Mouse (Mus musculus): ENCODE data around the gene Sema3a. TPM values are rescaled to one million over a fixed set of nuclear protein-coding genes. Genes with fewer than 3 reads are reported as not detected.

Sema3a gene
- total RNA-seq, 1 experiment, result 0.62 TPM

DNA sequence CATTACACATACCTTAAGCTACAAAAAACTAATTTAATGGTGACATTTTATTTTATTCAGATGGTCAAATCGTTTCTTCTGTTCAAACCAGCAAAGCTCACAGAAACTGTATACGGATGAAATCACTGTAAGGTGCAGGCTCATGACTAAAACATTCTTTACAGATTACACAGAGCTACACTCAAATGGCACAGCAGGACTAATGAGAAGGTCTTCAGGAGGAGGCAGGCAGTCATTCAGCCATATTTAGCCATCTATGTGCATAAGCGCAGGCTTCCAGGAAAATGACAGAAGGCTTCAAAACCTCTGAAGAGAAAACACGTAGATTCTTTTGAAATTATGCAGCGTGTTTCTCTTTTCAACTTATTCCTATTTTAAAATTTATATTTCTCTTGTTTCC, 24.7 kb downstream of the Sema3a start:
- Histone ChIP-seq H3K4me3 (ENCODE audit: insufficient read depth in 1 of 2, low read depth in 1 of 2, low read length in 2 of 2, poor library complexity in 1 of 2, severe bottlenecking in 1 of 2) (no peak overlapping the region), H3K4me1 (ENCODE audit: control insufficient read depth in 2 of 2, insufficient read depth in 2 of 2, low read length in 2 of 2, poor library complexity in 1 of 2) (no peaks in the 10 kb centered on the region), H3K27ac (ENCODE audit: insufficient read depth, low read depth, low read length, poor library complexity, severe bottlenecking) (no peak overlapping the region), H3K9ac (ENCODE audit: insufficient read depth, low read depth, low read length, poor library complexity, severe bottlenecking) (no peak overlapping the region), H3K36me3 (ENCODE audit: control insufficient read depth, insufficient read depth, low read length, poor library complexity, severe bottlenecking) (no peaks in the 10 kb centered on the region), H3K9me3 (ENCODE audit: control insufficient read depth, insufficient read depth, low read depth, low read length) (no peaks in the 10 kb centered on the region)
- DNase-seq (ENCODE audit: low read depth, low spot score), result no peak
- no peak for TF ChIP-seq ZC3H11A (IDR thresholded peaks at IDR 0.05; ENCODE audit: borderline replicate concordance, low read depth, low read length)
- TF ChIP-seq HCFC1 (IDR thresholded peaks at IDR 0.05; ENCODE audit: borderline replicate concordance, insufficient read depth, low read length), result no peak
- no peak for TF ChIP-seq MAFK (IDR thresholded peaks at IDR 0.05; ENCODE audit: insufficient read depth, low read depth, low read length)
- TF ChIP-seq CHD2 (IDR thresholded peaks at IDR 0.05; ENCODE audit: low read depth, low read length), result no peak
- TF ChIP-seq ZNF384 (IDR thresholded peaks at IDR 0.05; ENCODE audit: low read depth, low read length), result no peak
- in situ Hi-C loops (cut with MboI; ENCODE audit: low sequenced_read_pairs in 2 of 2, unreplicated experiment in 2 of 2), result no loop called here

DNA sequence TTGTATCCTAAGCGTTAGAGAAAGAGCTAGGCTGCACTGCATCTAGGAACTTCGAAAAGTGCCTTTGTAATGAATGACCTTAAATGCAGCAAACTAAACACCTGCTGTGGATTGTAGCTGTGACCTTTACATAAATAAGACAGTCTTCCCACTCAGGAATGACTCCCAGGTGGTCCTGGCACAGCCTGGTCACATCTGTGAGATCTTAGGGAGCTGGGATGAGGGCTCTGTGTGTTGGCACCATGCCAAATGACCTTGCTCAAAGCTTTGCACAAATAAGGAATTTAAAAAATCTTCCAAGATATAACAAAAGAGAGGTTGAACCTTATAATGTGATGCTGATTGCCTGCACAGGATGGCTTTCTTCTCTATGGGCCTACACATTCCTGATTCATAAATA, 25.8 kb downstream of the Sema3a start:
- H3K9ac ChIP-seq (ENCODE audit: insufficient read depth, low read depth, low read length, poor library complexity, severe bottlenecking), result no peak overlapping the region
- H3K4me1 ChIP-seq (ENCODE audit: control insufficient read depth in 2 of 2, insufficient read depth in 2 of 2, low read length in 2 of 2, poor library complexity in 1 of 2), result no peaks in the 10 kb centered on the region
- no peak for TF ChIP-seq CHD2 (IDR thresholded peaks at IDR 0.05; ENCODE audit: low read depth, low read length)
- no peak for TF ChIP-seq ZNF384 (IDR thresholded peaks at IDR 0.05; ENCODE audit: low read depth, low read length)
- TF ChIP-seq MAFK (IDR thresholded peaks at IDR 0.05; ENCODE audit: insufficient read depth, low read depth, low read length), result no peak
- no peak for TF ChIP-seq ZC3H11A (IDR thresholded peaks at IDR 0.05; ENCODE audit: borderline replicate concordance, low read depth, low read length)
- TF ChIP-seq HCFC1 (IDR thresholded peaks at IDR 0.05; ENCODE audit: borderline replicate concordance, insufficient read depth, low read length), result no peak
- H3K36me3 ChIP-seq (ENCODE audit: control insufficient read depth, insufficient read depth, low read length, poor library complexity, severe bottlenecking), result no peaks in the 10 kb centered on the region
- in situ Hi-C loops (cut with MboI; ENCODE audit: low sequenced_read_pairs in 2 of 2, unreplicated experiment in 2 of 2), result no loop called here
- no peak overlapping the region for H3K4me3 ChIP-seq (ENCODE audit: insufficient read depth in 1 of 2, low read depth in 1 of 2, low read length in 2 of 2, poor library complexity in 1 of 2, severe bottlenecking in 1 of 2)
- H3K27ac ChIP-seq (ENCODE audit: insufficient read depth, low read depth, low read length, poor library complexity, severe bottlenecking), result no peak overlapping the region
- no peak for DNase-seq (ENCODE audit: low read depth, low spot score)
- no peaks in the 10 kb centered on the region for H3K9me3 ChIP-seq (ENCODE audit: control insufficient read depth, insufficient read depth, low read depth, low read length)

DNA sequence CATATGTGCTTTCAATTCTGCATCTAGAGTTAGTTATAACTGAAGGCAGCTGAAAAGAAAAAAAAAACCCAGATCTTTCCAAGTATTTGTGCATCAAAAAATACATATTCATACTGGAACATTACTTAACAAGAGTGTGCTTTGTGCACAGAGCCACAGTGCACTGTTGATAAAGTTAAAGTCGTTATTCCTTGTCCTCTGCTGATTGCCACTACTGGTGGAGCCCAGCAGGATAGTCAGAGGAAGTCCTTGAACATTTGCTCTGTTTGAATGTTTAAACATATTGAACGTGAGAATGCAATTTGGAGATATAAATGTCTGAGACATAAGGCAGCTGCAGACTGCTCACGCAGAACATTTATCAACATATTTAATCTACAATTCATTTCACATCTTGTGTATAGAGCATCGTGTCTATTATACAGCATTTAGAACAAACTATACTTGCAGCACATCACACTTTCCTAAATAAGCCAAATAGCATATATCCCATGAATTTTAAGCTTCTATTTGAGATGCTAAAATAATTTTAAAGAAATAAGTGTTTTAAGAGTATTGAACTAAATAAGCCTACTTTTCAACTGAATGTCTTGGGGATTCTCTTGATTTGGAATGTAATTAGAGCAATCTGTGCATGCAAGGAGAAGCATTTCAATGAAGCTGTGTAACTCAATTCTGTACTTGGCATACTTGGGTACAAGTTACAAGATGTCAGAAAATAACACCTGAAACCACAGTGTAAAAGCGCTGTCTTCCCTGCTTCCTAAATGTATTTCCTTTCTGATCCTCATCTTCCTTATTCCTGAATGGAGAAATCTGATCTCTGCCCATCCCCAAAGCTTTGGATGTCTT, 32.8 kb downstream of the Sema3a start:
- H3K9me3 ChIP-seq (ENCODE audit: control insufficient read depth, insufficient read depth, low read depth, low read length), result no peaks in the 10 kb centered on the region
- no peak overlapping the region for H3K9ac ChIP-seq (ENCODE audit: insufficient read depth, low read depth, low read length, poor library complexity, severe bottlenecking)
- H3K4me3 ChIP-seq (ENCODE audit: insufficient read depth in 1 of 2, low read depth in 1 of 2, low read length in 2 of 2, poor library complexity in 1 of 2, severe bottlenecking in 1 of 2), result no peak overlapping the region
- no peak overlapping the region for H3K27ac ChIP-seq (ENCODE audit: insufficient read depth, low read depth, low read length, poor library complexity, severe bottlenecking)
- no peaks in the 10 kb centered on the region for H3K36me3 ChIP-seq (ENCODE audit: control insufficient read depth, insufficient read depth, low read length, poor library complexity, severe bottlenecking)
- DNase-seq (ENCODE audit: low read depth, low spot score), result no peak
- H3K4me1 ChIP-seq (ENCODE audit: control insufficient read depth in 2 of 2, insufficient read depth in 2 of 2, low read length in 2 of 2, poor library complexity in 1 of 2), result no peaks in the 10 kb centered on the region
- TF ChIP-seq ZC3H11A (IDR thresholded peaks at IDR 0.05; ENCODE audit: borderline replicate concordance, low read depth, low read length) (no peak), MAFK (IDR thresholded peaks at IDR 0.05; ENCODE audit: insufficient read depth, low read depth, low read length) (no peak), ZNF384 (IDR thresholded peaks at IDR 0.05; ENCODE audit: low read depth, low read length) (no peak), CHD2 (IDR thresholded peaks at IDR 0.05; ENCODE audit: low read depth, low read length) (no peak), HCFC1 (IDR thresholded peaks at IDR 0.05; ENCODE audit: borderline replicate concordance, insufficient read depth, low read length) (no peak)
- in situ Hi-C loops (cut with MboI; ENCODE audit: low sequenced_read_pairs in 2 of 2, unreplicated experiment in 2 of 2), result no loop called here

DNA sequence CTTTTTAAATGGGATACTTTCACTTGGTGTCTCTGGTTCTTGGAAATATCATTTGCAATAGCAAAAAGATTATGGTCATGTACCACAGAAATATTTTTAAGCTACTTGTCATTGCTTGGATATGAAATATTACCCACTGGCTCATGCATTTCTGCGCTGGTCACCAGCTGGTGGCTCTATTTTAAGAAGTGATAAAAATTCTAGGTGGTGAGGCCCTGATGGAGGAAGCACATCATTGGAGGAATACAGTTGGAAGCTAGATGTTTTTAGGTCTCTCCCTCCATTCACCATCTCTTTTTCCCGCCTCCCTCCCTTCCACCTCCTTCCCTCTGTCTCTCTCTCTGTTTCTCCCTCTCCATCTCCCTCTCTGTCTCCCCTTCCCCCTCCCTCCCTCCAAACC, 57.0 kb downstream of the Sema3a start:
- no peak for DNase-seq (ENCODE audit: low read depth, low spot score)
- no peaks in the 10 kb centered on the region for H3K36me3 ChIP-seq (ENCODE audit: control insufficient read depth, insufficient read depth, low read length, poor library complexity, severe bottlenecking)
- in situ Hi-C loops (cut with MboI; ENCODE audit: low sequenced_read_pairs in 2 of 2, unreplicated experiment in 2 of 2), result no loop called here
- TF ChIP-seq ZC3H11A (IDR thresholded peaks at IDR 0.05; ENCODE audit: borderline replicate concordance, low read depth, low read length) (no peak), HCFC1 (IDR thresholded peaks at IDR 0.05; ENCODE audit: borderline replicate concordance, insufficient read depth, low read length) (no peak), ZNF384 (IDR thresholded peaks at IDR 0.05; ENCODE audit: low read depth, low read length) (no peak), MAFK (IDR thresholded peaks at IDR 0.05; ENCODE audit: insufficient read depth, low read depth, low read length) (no peak), CHD2 (IDR thresholded peaks at IDR 0.05; ENCODE audit: low read depth, low read length) (no peak)
- H3K9me3 ChIP-seq (ENCODE audit: control insufficient read depth, insufficient read depth, low read depth, low read length), result no peaks in the 10 kb centered on the region
- no peaks in the 10 kb centered on the region for H3K4me1 ChIP-seq (ENCODE audit: control insufficient read depth in 2 of 2, insufficient read depth in 2 of 2, low read length in 2 of 2, poor library complexity in 1 of 2)
- no peak overlapping the region for H3K27ac ChIP-seq (ENCODE audit: insufficient read depth, low read depth, low read length, poor library complexity, severe bottlenecking)
- no peak overlapping the region for H3K4me3 ChIP-seq (ENCODE audit: insufficient read depth in 1 of 2, low read depth in 1 of 2, low read length in 2 of 2, poor library complexity in 1 of 2, severe bottlenecking in 1 of 2)
- no peak overlapping the region for H3K9ac ChIP-seq (ENCODE audit: insufficient read depth, low read depth, low read length, poor library complexity, severe bottlenecking)

All from ES-E14 (cell line).